Mouse (Mus musculus) kidney, adult 8-10 months (tissue): ENCODE data around the gene Them4.

Source experiments
- DNase-seq, 2 experiments: peaks; one replicate each; pipeline ENCODE4 v3.0.0; 2022

The Them4 gene

GRCm38 (mm10) chr3:94369709-94370108, 59.8 kb downstream of the Them4 start:
- DNase-seq, result no peak

GRCm38 (mm10) chr3:94371637-94372036, 61.7 kb downstream of the Them4 start:
- peak; percentile 95 to 97 for DNase-seq

- no peak for DNase-seq
Measured at GRCm38 (mm10) chr3:94372038-94372437, 62.1 kb downstream of the Them4 start.

- DNase-seq, result peak; percentile 82 to 93
Measured at GRCm38 (mm10) chr3:94372641-94373040, 62.8 kb downstream of the Them4 start, which contains the start of gene Rorc. TSS of gene Rorc (plus strand) at chr3:94372794.

GRCm38 (mm10) chr3:94373090-94373489, 63.2 kb downstream of the Them4 start:
- peak; percentile 37 to 75 for DNase-seq

- DNase-seq, result peak; percentile 73 to 82
Measured at GRCm38 (mm10) chr3:94373597-94374011, 63.7 kb downstream of the Them4 start.

- peak; percentile 84 to 85 for DNase-seq
Measured at GRCm38 (mm10) chr3:94374636-94375035, 64.7 kb downstream of the Them4 start.

GRCm38 (mm10) chr3:94375146-94375545, 65.3 kb downstream of the Them4 start:
- DNase-seq, result no peak

GRCm38 (mm10) chr3:94375861-94376260, 66.0 kb downstream of the Them4 start:
- DNase-seq, result no peak

- no peak for DNase-seq
Measured at GRCm38 (mm10) chr3:94377028-94377923, 67.4 kb downstream of the Them4 start.

- no peak for DNase-seq
Measured at GRCm38 (mm10) chr3:94379831-94380510, 70.1 kb downstream of the Them4 start.
